Mouse (Mus musculus): Measurements from ENCODE around the gene Bhlhb9. TPM values are rescaled to one million over a fixed set of nuclear protein-coding genes. Genes with fewer than 3 reads are reported as not detected.

The Bhlhb9 gene
- total RNA-seq, 4 experiments from 2014 or later: 19.4 to 23.1 (median 20.8) TPM

GRCm38 (mm10) chrX:135916580-135916979, 119.2 kb downstream of the Bhlhb9 start:
- no peak for DNase-seq

- no peak for DNase-seq
Measured at GRCm38 (mm10) chrX:135917116-135917515, 119.7 kb downstream of the Bhlhb9 start.

GRCm38 (mm10) chrX:135922162-135922561, 124.8 kb downstream of the Bhlhb9 start:
- no peak for DNase-seq

- DNase-seq: no peak
Measured at GRCm38 (mm10) chrX:135925911-135926310, 128.5 kb downstream of the Bhlhb9 start.

GRCm38 (mm10) chrX:135928588-135928987, 131.2 kb downstream of the Bhlhb9 start:
- DNase-seq: no peak

- DNase-seq: no peak
Measured at GRCm38 (mm10) chrX:135936452-135936851, 139.1 kb downstream of the Bhlhb9 start.

Small RNAs within 50 kb of the gene (microRNA-seq; reads per million reads assigned to microRNA genes)
- 0 reads per million in 2 experiments for gene Mir1970

Other genes with a start within 250 kb of the Bhlhb9 start
- not detected for gene Nxf7, start 198.8 kb upstream of the Bhlhb9 start, total RNA-seq (2022)
- gene Prame, start 169.9 kb upstream of the Bhlhb9 start, total RNA-seq (2022): not detected
- gene Tcp11x2, start 103.8 kb upstream of the Bhlhb9 start, total RNA-seq (2022): not detected
- 1 to 10 TPM in 1 of 4 experiments, not detected in 3; 1.7 TPM for gene Tmsb15a, start 72.3 kb upstream of the Bhlhb9 start, total RNA-seq (2022)
- gene Armcx5, start 54.9 kb upstream of the Bhlhb9 start, total RNA-seq (2022): 10 to 100 TPM; 16.2 to 29.2 (median 18.0) TPM
- gene Gprasp1, start 54.9 kb upstream of the Bhlhb9 start, total RNA-seq (2022): 100 to 1,000 TPM in 3 of 4 experiments, 10 to 100 TPM in 1; 90.4 to 125 (median 114) TPM
- 10 to 100 TPM; 40.4 to 62.4 (median 48.6) TPM for gene Gprasp2, start 41.4 kb downstream of the Bhlhb9 start, total RNA-seq (2022)
- 10 to 100 TPM; 18.5 to 35.9 (median 27.9) TPM for gene Arxes2, start 196.2 kb downstream of the Bhlhb9 start, total RNA-seq (2022)
- gene Arxes1, start 235.8 kb downstream of the Bhlhb9 start, total RNA-seq (2022): 10 to 100 TPM in 1 of 4 experiments, 1 to 10 TPM in 3; 3.1 to 17.1 (median 5.5) TPM